Mouse (Mus musculus) megakaryocyte-erythroid progenitor cell, adult 5-6 weeks (primary cell): Measurements from ENCODE around the gene Angptl6. TPM values are rescaled to one million over a fixed set of nuclear protein-coding genes. Genes with fewer than 3 reads are reported as not detected.
A peak's percentile ranks its signal among the peaks of the same experiment; 100 is the strongest.
"Not testable (repeated sequence)": the region's sequence is repeated elsewhere in the genome, so short reads cannot be mapped to it uniquely, and the experiment has no call there.

Experiments
- ATAC-seq: replicated peaks from 2 replicates; pipeline ENCODE4 v1.8.0; 2016; ENCODE audit warnings: mild to moderate bottlenecking, inconsistent platforms; ENCODE audit not compliant: severe bottlenecking, poor library complexity, low FRiP score, low TSS enrichment
- total RNA-seq, 2 experiments: library from RNA; stranded (forward) in 1 of 2; stranded (reverse) in 1 of 2; fragments of 200-1000, 215-1000 nt in 1 of 2; fragments of >200 nt in 1 of 2; fragmentation: Nextera tagmentation in 1 of 2; gene quantifications; 2 replicates each; pipeline ENCODE4 v1.2.3; 2014 to 2017

The Angptl6 gene
- total RNA-seq, 2 experiments from 2014 or later: 2.7 TPM; not detected in 1

GRCm38 (mm10) chr9:20857131-20857530 lies 22.4 kb downstream of the Angptl6 start:
- ATAC-seq: peak; percentile 47

- no peak for ATAC-seq
Measured at GRCm38 (mm10) chr9:20850179-20850578, 29.3 kb downstream of the Angptl6 start.

- ATAC-seq: 0 out of 2 replicates have a peak, but pooled peaks have one; percentile 19
Measured at GRCm38 (mm10) chr9:20842670-20843069, 36.9 kb downstream of the Angptl6 start.

- ATAC-seq: no peak
Measured at GRCm38 (mm10) chr9:20842211-20842610, 37.3 kb downstream of the Angptl6 start.

- no peak for ATAC-seq
Measured at GRCm38 (mm10) chr9:20838931-20839330, 40.6 kb downstream of the Angptl6 start.

GRCm38 (mm10) chr9:20837184-20837947 lies 42.2 kb downstream of the Angptl6 start:
- ATAC-seq: no peak

- ATAC-seq: not testable (repeated sequence)
Measured at GRCm38 (mm10) chr9:20835431-20835954, 44.0 kb downstream of the Angptl6 start.

- no peak for ATAC-seq
Measured at GRCm38 (mm10) chr9:20834881-20835280, 44.6 kb downstream of the Angptl6 start.

- ATAC-seq: peak; percentile 85
Measured at GRCm38 (mm10) chr9:20830901-20831643, 48.5 kb downstream of the Angptl6 start.

- ATAC-seq: no peak
Measured at GRCm38 (mm10) chr9:20828127-20828526, 51.4 kb downstream of the Angptl6 start.

GRCm38 (mm10) chr9:20825781-20826180 lies 53.7 kb downstream of the Angptl6 start:
- ATAC-seq: no peak

Other genes starting within 250 kb of the Angptl6 start
- gene Ubl5, start 236.8 kb downstream of the Angptl6 start, total RNA-seq (2014; fragmentation: Nextera tagmentation): 379 and 438 TPM in 2 replicates
- 101 and 188 TPM in 2 replicates for gene Ubl5, start 236.8 kb downstream of the Angptl6 start, total RNA-seq (2017)
- 19.6 and 24.5 TPM in 2 replicates for gene Fbxl12, start 235.0 kb downstream of the Angptl6 start, total RNA-seq (2014; fragmentation: Nextera tagmentation)
- 2.6 and 3.8 TPM in 2 replicates for gene Fbxl12, start 235.0 kb downstream of the Angptl6 start, total RNA-seq (2017)
- gene Pin1, start 227.6 kb downstream of the Angptl6 start, total RNA-seq (2014; fragmentation: Nextera tagmentation): 15.2 and 18.6 TPM in 2 replicates
- 11.5 and 18.2 TPM in 2 replicates for gene Pin1, start 227.6 kb downstream of the Angptl6 start, total RNA-seq (2017)
- gene Olfm2, start 133.4 kb downstream of the Angptl6 start, total RNA-seq (2014; fragmentation: Nextera tagmentation): not detected in 2 replicates
- gene Olfm2, start 133.4 kb downstream of the Angptl6 start, total RNA-seq (2017): not detected in 2 replicates
- not detected in 2 replicates for gene Col5a3, start 64.7 kb downstream of the Angptl6 start, total RNA-seq (2014; fragmentation: Nextera tagmentation)
- not detected in 2 replicates for gene Col5a3, start 64.7 kb downstream of the Angptl6 start, total RNA-seq (2017)
- not detected in 2 replicates for gene Rdh8, start 61.2 kb downstream of the Angptl6 start, total RNA-seq (2014; fragmentation: Nextera tagmentation)
- not detected in 2 replicates for gene Rdh8, start 61.2 kb downstream of the Angptl6 start, total RNA-seq (2017)
- gene A230050P20Rik, start 11.1 kb downstream of the Angptl6 start, total RNA-seq (2014; fragmentation: Nextera tagmentation): 37.9 and 44.3 TPM in 2 replicates
- 11.9 and 24.0 TPM in 2 replicates for gene A230050P20Rik, start 11.1 kb downstream of the Angptl6 start, total RNA-seq (2017)
- gene Ppan, start 8.4 kb upstream of the Angptl6 start, total RNA-seq (2014; fragmentation: Nextera tagmentation): 127 and 174 TPM in 2 replicates
- 154 and 175 TPM in 2 replicates for gene Ppan, start 8.4 kb upstream of the Angptl6 start, total RNA-seq (2017)
- 308 and 325 TPM in 2 replicates for gene Eif3g, start 18.9 kb upstream of the Angptl6 start, total RNA-seq (2014; fragmentation: Nextera tagmentation)
- gene Eif3g, start 18.9 kb upstream of the Angptl6 start, total RNA-seq (2017): 259 and 301 TPM in 2 replicates
- gene Dnmt1, start 80.2 kb upstream of the Angptl6 start, total RNA-seq (2014; fragmentation: Nextera tagmentation): 163 and 192 TPM in 2 replicates
- gene Dnmt1, start 80.2 kb upstream of the Angptl6 start, total RNA-seq (2017): 190 and 210 TPM in 2 replicates
- 1.7 and 3.4 TPM in 2 replicates for gene S1pr2, start 97.1 kb upstream of the Angptl6 start, total RNA-seq (2014; fragmentation: Nextera tagmentation)
- 0.46 TPM in 1 of 2 replicates, not detected in the other for gene S1pr2, start 97.1 kb upstream of the Angptl6 start, total RNA-seq (2017)
- gene Mrpl4, start 123.0 kb upstream of the Angptl6 start, total RNA-seq (2014; fragmentation: Nextera tagmentation): 66.2 and 78.8 TPM in 2 replicates
- 23.7 and 43.3 TPM in 2 replicates for gene Mrpl4, start 123.0 kb upstream of the Angptl6 start, total RNA-seq (2017)
- gene Icam1, start 136.3 kb upstream of the Angptl6 start, total RNA-seq (2014; fragmentation: Nextera tagmentation): 1.9 and 3.4 TPM in 2 replicates
- gene Icam1, start 136.3 kb upstream of the Angptl6 start, total RNA-seq (2017): 3.6 TPM in 2 replicates
- gene Icam4, start 149.6 kb upstream of the Angptl6 start, total RNA-seq (2014; fragmentation: Nextera tagmentation): 34.3 and 38.9 TPM in 2 replicates
- gene Icam4, start 149.6 kb upstream of the Angptl6 start, total RNA-seq (2017): 16.3 and 40.0 TPM in 2 replicates
- gene Icam5, start 152.3 kb upstream of the Angptl6 start, total RNA-seq (2014; fragmentation: Nextera tagmentation): 1.1 and 1.2 TPM in 2 replicates
- 0.05 and 0.27 TPM in 2 replicates for gene Icam5, start 152.3 kb upstream of the Angptl6 start, total RNA-seq (2017)
- 10.2 TPM in 1 of 2 replicates, not detected in the other for gene Zglp1, start 187.4 kb upstream of the Angptl6 start, total RNA-seq (2014; fragmentation: Nextera tagmentation)
- gene Zglp1, start 187.4 kb upstream of the Angptl6 start, total RNA-seq (2017): 1.7 TPM in 1 of 2 replicates, not detected in the other
- 4.5 TPM in 1 of 2 replicates, not detected in the other for gene Gm49373, start 193.4 kb upstream of the Angptl6 start, total RNA-seq (2014; fragmentation: Nextera tagmentation)
- gene Gm49373, start 193.4 kb upstream of the Angptl6 start, total RNA-seq (2017): not detected in 2 replicates
- 66.9 and 79.7 TPM in 2 replicates for gene Fdx1l, start 193.9 kb upstream of the Angptl6 start, total RNA-seq (2014; fragmentation: Nextera tagmentation)
- gene Fdx1l, start 193.9 kb upstream of the Angptl6 start, total RNA-seq (2017): 60.6 and 70.5 TPM in 2 replicates
- 38.6 and 39.7 TPM in 2 replicates for gene Gm38431, start 212.3 kb upstream of the Angptl6 start, total RNA-seq (2014; fragmentation: Nextera tagmentation)
- 5.9 and 15.6 TPM in 2 replicates for gene Gm38431, start 212.3 kb upstream of the Angptl6 start, total RNA-seq (2017)
- 66.3 and 81.1 TPM in 2 replicates for gene Raver1, start 212.3 kb upstream of the Angptl6 start, total RNA-seq (2014; fragmentation: Nextera tagmentation)
- gene Raver1, start 212.3 kb upstream of the Angptl6 start, total RNA-seq (2017): 12.9 and 16.8 TPM in 2 replicates